Mouse (Mus musculus) forebrain, embryonic 16.5 days (tissue): ENCODE results near the gene Nae1. TPM values are rescaled to one million over a fixed set of nuclear protein-coding genes. Genes with fewer than 3 reads are reported as not detected.

Experiments
- ATAC-seq: fragments of 200-750 bp; cut with Nextera tagmentation; 2 replicates; pipeline ENCODE4 v1.8.0; 2017; ENCODE audit warnings: mild to moderate bottlenecking, moderate library complexity
- H3K27ac ChIP-seq: fragments of 300-500 bp; sonication (generic); 2 replicates; pipeline ENCODE4 v1.5.1; 2014; ENCODE audit warnings: low read length, control low read depth
- H3K27me3 ChIP-seq: fragments of 300-500 bp; sonication (generic); replicated peaks from 2 replicates; pipeline ENCODE4 v1.6.1; 2014; ENCODE audit warnings: low read length; ENCODE audit not compliant: control insufficient read depth, insufficient read depth
- H3K36me3 ChIP-seq: fragments of 300-500 bp; sonication (generic); 2 replicates; pipeline ENCODE4 v1.6.1; 2014; ENCODE audit not compliant: control insufficient read depth, insufficient read depth
- H3K4me1 ChIP-seq: fragments of 300-500 bp; sonication (generic); replicated peaks from 2 replicates; pipeline ENCODE4 v1.6.1; 2014; ENCODE audit warnings: low read length; ENCODE audit not compliant: control insufficient read depth, insufficient read depth
- H3K4me2 ChIP-seq: fragments of 300-500 bp; sonication (generic); 2 replicates; pipeline ENCODE4 v1.6.1; 2014; ENCODE audit warnings: mild to moderate bottlenecking, low read length, control low read depth
- H3K4me3 ChIP-seq: fragments of 300-500 bp; sonication (generic); replicated peaks from 2 replicates; pipeline ENCODE4 v1.5.1; 2014; ENCODE audit warnings: mild to moderate bottlenecking, low read length, control low read depth
- H3K9ac ChIP-seq: fragments of 300-500 bp; sonication (generic); replicated peaks from 2 replicates; pipeline ENCODE4 v1.6.1; 2014; ENCODE audit warnings: low read depth, low read length, control low read depth
- H3K9me3 ChIP-seq: fragments of 300-500 bp; sonication (generic); 2 replicates; pipeline ENCODE4 v1.6.1; 2016; ENCODE audit warnings: low read length; ENCODE audit not compliant: control insufficient read depth
- WGBS: fragments of 180-500 bp; shearing (Covaris S2); extraction: QIAGEN DNeasy Blood & Tissue Kit; methylation state at CpG from one replicate; pipeline ENCODE4 v1.1.7; 2014; 5-methylcytosine and 5-hydroxymethylcytosine counted together
- polyA plus RNA-seq: library from polyadenylated mRNA; unstranded; fragments of >200 nt; fragmentation: Nextera tagmentation; extraction: Ambion mirVana; gene quantifications from 2 replicates; pipeline ENCODE4 v1.2.1, GENCODE M21; 2015

Nae1 gene
- polyA plus RNA-seq, 1 experiment from 2014 or later: 122 TPM

DNA sequence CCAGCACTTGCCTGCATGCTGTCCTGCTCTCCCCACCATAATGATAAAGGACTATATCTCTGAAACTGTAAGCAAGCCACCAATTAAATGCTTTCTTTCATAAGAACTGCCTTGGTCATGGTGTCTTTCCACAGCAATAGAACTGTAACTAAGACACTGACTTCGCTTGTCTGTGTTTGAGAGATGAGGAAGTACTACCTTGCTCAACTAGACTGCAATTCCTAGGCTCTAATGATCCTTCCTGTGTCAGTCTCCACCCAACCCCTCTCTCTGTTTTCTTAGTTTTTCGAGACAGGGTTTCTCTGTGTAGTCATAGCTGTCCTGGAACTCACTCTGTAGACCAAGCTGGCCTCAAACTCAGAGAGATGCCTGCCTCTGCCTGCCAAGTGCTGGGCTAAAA lies 67.0 kb downstream of the Nae1 start:
- Histone ChIP-seq H3K36me3 (no peaks in the 10 kb centered on the region), H3K27me3 (no peaks in the 10 kb centered on the region), H3K4me3 (no peak overlapping the region), H3K4me1 (no peaks in the 10 kb centered on the region), H3K9ac (no peak overlapping the region), H3K9me3 (no peaks in the 10 kb centered on the region), H3K27ac (no peak overlapping the region), H3K4me2 (no peak overlapping the region)
- ATAC-seq: no peak
- 77% methylated on average over 2 of the region's 2 CpGs for WGBS

Other genes starting within 250 kb of the Nae1 start
- gene Cmtm2a, start 241.5 kb downstream of the Nae1 start, polyA plus RNA-seq: not detected in 2 replicates
- gene Gm45711, start 224.6 kb downstream of the Nae1 start, polyA plus RNA-seq: not detected in 2 replicates
- gene Cmtm1, start 224.5 kb downstream of the Nae1 start, polyA plus RNA-seq: not detected in 2 replicates
- gene Gm11020, start 213.1 kb downstream of the Nae1 start, polyA plus RNA-seq: not detected in 2 replicates
- gene Cmtm2b, start 212.4 kb downstream of the Nae1 start, polyA plus RNA-seq: not detected in 2 replicates
- gene Cmtm3, start 195.2 kb downstream of the Nae1 start, polyA plus RNA-seq: 34.0 and 39.6 TPM in 2 replicates
- gene Cmtm4, start 138.8 kb downstream of the Nae1 start, polyA plus RNA-seq: 2.8 and 3.2 TPM in 2 replicates
- 139 and 143 TPM in 2 replicates for gene Dync1li2, start 91.6 kb downstream of the Nae1 start, polyA plus RNA-seq
- 0.16 and 0.25 TPM in 2 replicates for gene Terb1, start 24.7 kb downstream of the Nae1 start, polyA plus RNA-seq
- gene Car7, start 52 bp upstream of the Nae1 start, polyA plus RNA-seq: 1.6 and 1.9 TPM in 2 replicates
- gene Pdp2, start 56.8 kb upstream of the Nae1 start, polyA plus RNA-seq: 18.4 TPM in 2 replicates
- gene Cdh16, start 89.8 kb upstream of the Nae1 start, polyA plus RNA-seq: 0.36 TPM in 1 of 2 replicates, not detected in the other
- gene Rrad, start 96.7 kb upstream of the Nae1 start, polyA plus RNA-seq: 2.4 and 4.1 TPM in 2 replicates
- gene Ciao2b, start 107.3 kb upstream of the Nae1 start, polyA plus RNA-seq: 131 and 140 TPM in 2 replicates
- not detected in 2 replicates for gene Ces2a, start 199.4 kb upstream of the Nae1 start, polyA plus RNA-seq